Mouse (Mus musculus) olfactory bulb, adult 2 months (tissue): ENCODE measurements around the gene Rgs6. TPM values are rescaled to one million over a fixed set of nuclear protein-coding genes. Genes with fewer than 3 reads are reported as not detected.

Source experiments
- H3K27ac ChIP-seq: fragments of 200-500 bp; 2 replicates; pipeline ENCODE4 v1.5.1; 2012; ENCODE audit warnings: low read depth, low read length; ENCODE audit not compliant: insufficient read depth
- H3K4me1 ChIP-seq: fragments of 200-500 bp; 2 replicates; pipeline ENCODE4 v1.6.1; 2012; ENCODE audit warnings: low read length; ENCODE audit not compliant: control insufficient read depth, insufficient read depth
- H3K4me3 ChIP-seq: fragments of 200-500 bp; 2 replicates; pipeline ENCODE4 v1.5.1; 2012; ENCODE audit warnings: mild to moderate bottlenecking, low read depth, low read length, moderate library complexity; ENCODE audit not compliant: insufficient read depth
- CTCF ChIP-seq: fragments of 200-500 bp; IDR thresholded peaks from 2 replicates; pipeline ENCODE4 v1.5.1; 2012; ENCODE audit warnings: low read depth, mild to moderate bottlenecking, low read length, moderate library complexity; ENCODE audit not compliant: insufficient read depth
- POLR2A ChIP-seq: fragments of 200-500 bp; IDR thresholded peaks from 2 replicates; pipeline ENCODE4 v1.6.1; 2012; ENCODE audit warnings: mild to moderate bottlenecking, low read depth, low read length, moderate library complexity; ENCODE audit not compliant: insufficient read depth
- WGBS: fragments of 180-500 bp; shearing (Covaris S2); methylation state at CpG from one replicate; pipeline ENCODE4 v1.1.7; 2018; 5-methylcytosine and 5-hydroxymethylcytosine counted together
- polyA plus RNA-seq: library from polyadenylated mRNA; stranded (reverse); fragments of >200 nt; gene quantifications from 2 replicates; pipeline ENCODE4 v1.2.4, GENCODE M21; 2012; ENCODE audit warnings: low replicate concordance; ENCODE audit not compliant: missing spikeins, insufficient read depth, insufficient read length

Gene Rgs6
- polyA plus RNA-seq, 1 experiment: not detected

DNA sequence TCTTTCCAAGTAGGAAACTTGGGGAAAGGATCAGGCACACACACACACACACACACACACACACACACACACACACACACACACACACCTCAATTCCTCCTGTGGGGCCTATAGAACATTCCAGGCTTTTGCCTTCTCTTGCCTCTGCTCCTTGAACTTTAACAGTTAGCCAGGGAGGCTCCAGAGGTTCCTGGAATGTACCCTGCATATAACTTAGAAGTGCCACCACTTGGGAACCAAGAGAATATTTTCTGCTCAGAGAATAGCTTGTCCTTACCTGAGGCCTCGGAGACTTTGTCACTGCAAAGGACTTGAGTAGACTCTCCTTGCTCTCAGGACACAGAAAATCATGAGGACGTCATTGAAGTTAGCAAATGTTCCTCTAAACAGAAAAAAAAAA lies 548.4 kb downstream of the Rgs6 start:
- no peak overlapping the region for H3K27ac ChIP-seq
- TF ChIP-seq CTCF (no peak), POLR2A (no peak)
- WGBS: 98% methylated on average over 2 of the region's 2 CpGs
- peaks cover 3% of the 10 kb centered on the region; the same call in 1 of the 2 replicates for H3K4me1 ChIP-seq
- H3K4me3 ChIP-seq: no peak overlapping the region

GRCm38 (mm10) chr12:83137001-83137400 lies 548.9 kb downstream of the Rgs6 start:
- TF ChIP-seq POLR2A: no peak
- no peak for TF ChIP-seq CTCF
- Histone ChIP-seq H3K4me3 (no peak overlapping the region), H3K27ac (no peak overlapping the region), H3K4me1 (peaks cover 3% of the 10 kb centered on the region; the same call in 1 of the 2 replicates)
- WGBS: 60% methylated on average over 3 of the region's 3 CpGs

GRCm38 (mm10) chr12:83141164-83141563 lies 553.1 kb downstream of the Rgs6 start:
- no peak overlapping the region for H3K27ac ChIP-seq
- 66% methylated on average over 2 of the region's 2 CpGs for WGBS
- no peak overlapping the region for H3K4me3 ChIP-seq
- H3K4me1 ChIP-seq: peaks cover 8% of the 10 kb centered on the region
- TF ChIP-seq CTCF: no peak
- TF ChIP-seq POLR2A: no peak

DNA sequence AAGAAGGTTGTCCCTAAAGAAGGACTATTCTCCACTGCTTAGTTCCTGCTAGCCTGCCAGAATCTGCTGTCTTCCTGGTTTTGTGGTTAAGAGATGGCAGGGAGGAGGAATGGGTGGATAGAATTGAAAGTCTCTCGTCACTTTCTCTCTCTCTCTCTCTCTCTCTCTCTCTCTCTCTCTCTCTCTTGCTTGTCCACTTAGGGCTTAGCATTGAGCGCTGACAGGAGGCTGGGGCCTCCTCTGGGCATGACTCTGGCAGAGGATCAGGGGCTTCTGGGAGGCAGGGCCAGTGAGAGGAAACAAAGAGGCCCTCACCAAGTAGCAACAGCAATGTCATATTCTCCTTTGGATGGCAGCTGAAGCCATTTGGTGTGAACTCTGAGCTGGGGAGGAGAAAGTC lies 554.4 kb downstream of the Rgs6 start:
- H3K4me1 ChIP-seq: peaks cover 11% of the 10 kb centered on the region
- H3K4me3 ChIP-seq: no peak overlapping the region
- no peak overlapping the region for H3K27ac ChIP-seq
- TF ChIP-seq CTCF (no peak), POLR2A (no peak)
- WGBS: 77% methylated on average over 2 of the region's 2 CpGs

- Histone ChIP-seq H3K4me1 (peaks cover 12% of the 10 kb centered on the region), H3K27ac (no peak overlapping the region), H3K4me3 (no peak overlapping the region)
- no peak for TF ChIP-seq CTCF
- 67% methylated on average over 3 of the region's 3 CpGs for WGBS
Measured at GRCm38 (mm10) chr12:83143071-83143470, 555.0 kb downstream of the Rgs6 start.

DNA sequence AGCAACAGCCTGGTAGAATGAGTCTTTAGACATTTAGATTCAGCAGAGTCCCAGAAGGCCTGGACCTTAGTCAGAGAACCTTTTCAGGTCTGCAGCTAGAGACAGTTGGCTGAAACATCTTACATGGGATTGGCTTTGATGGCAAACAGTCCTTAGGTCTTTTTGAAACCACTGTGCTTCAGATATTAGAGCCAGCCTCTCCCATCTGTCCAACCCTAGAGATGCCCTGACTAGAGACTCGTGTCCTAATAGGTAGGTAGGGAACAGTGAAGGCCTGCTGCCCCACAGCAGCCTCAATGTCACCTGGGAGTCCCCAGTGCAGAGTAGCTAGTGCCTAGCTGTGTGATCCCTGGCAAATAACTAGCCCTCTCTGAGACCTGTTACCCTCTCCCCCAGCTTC lies 555.5 kb downstream of the Rgs6 start:
- Histone ChIP-seq H3K27ac (no peak overlapping the region), H3K4me1 (peaks cover 16% of the 10 kb centered on the region), H3K4me3 (no peak overlapping the region)
- WGBS: 83% methylated on average over 1 of the region's 1 CpGs
- TF ChIP-seq CTCF: no peak
- no peak for TF ChIP-seq POLR2A

- 68% methylated on average over 3 of the region's 3 CpGs for WGBS
- peaks cover 21% of the 10 kb centered on the region for H3K4me1 ChIP-seq
- no peak overlapping the region for H3K27ac ChIP-seq
- no peak overlapping the region for H3K4me3 ChIP-seq
- TF ChIP-seq POLR2A (no peak), CTCF (no peak)
Measured at GRCm38 (mm10) chr12:83145074-83145473, 557.0 kb downstream of the Rgs6 start.

- H3K4me3 ChIP-seq: no peak overlapping the region
- H3K27ac ChIP-seq: no peak overlapping the region; the same call in 1 of the 2 replicates
- 69% methylated on average over 3 of the region's 3 CpGs for WGBS
- TF ChIP-seq CTCF: no peak
- no peak for TF ChIP-seq POLR2A
- H3K4me1 ChIP-seq: peaks cover 24% of the 10 kb centered on the region
Measured at GRCm38 (mm10) chr12:83145902-83146301, 557.8 kb downstream of the Rgs6 start.

- Histone ChIP-seq H3K27ac (peak overlapping the region; percentile 81), H3K4me3 (no peak overlapping the region), H3K4me1 (peaks cover 28% of the 10 kb centered on the region)
- 50% methylated on average over 2 of the region's 2 CpGs for WGBS
- no peak for TF ChIP-seq CTCF
- no peak for TF ChIP-seq POLR2A
Measured at GRCm38 (mm10) chr12:83146917-83147316, 558.8 kb downstream of the Rgs6 start.

- Histone ChIP-seq H3K27ac (0 out of 2 replicates have a peak overlapping the region, but pooled peaks have one; percentile 43), H3K4me1 (peaks cover 36% of the 10 kb centered on the region), H3K4me3 (no peak overlapping the region)
- no peak for TF ChIP-seq CTCF
- TF ChIP-seq POLR2A: no peak
- 28% methylated on average over 7 of the region's 7 CpGs for WGBS
Measured at GRCm38 (mm10) chr12:83150030-83150429, 561.9 kb downstream of the Rgs6 start.
